Mouse (Mus musculus): ENCODE measurements around the gene Tmem40. TPM values are rescaled to one million over a fixed set of nuclear protein-coding genes. Genes with fewer than 3 reads are reported as not detected.
A peak's percentile ranks its signal among the peaks of the same experiment; 100 is the strongest.

Gene Tmem40
- 0.37 and 0.49 TPM in 2 replicates for total RNA-seq (2021)
- long read RNA-seq, experiment 1, partial matches to known transcripts = 1 of 1 reads
- long read RNA-seq, experiment 1, other reads (novel, unspliced or antisense) = 0 of 1 reads
- long read RNA-seq, experiment 2 = 0 reads

DNA sequence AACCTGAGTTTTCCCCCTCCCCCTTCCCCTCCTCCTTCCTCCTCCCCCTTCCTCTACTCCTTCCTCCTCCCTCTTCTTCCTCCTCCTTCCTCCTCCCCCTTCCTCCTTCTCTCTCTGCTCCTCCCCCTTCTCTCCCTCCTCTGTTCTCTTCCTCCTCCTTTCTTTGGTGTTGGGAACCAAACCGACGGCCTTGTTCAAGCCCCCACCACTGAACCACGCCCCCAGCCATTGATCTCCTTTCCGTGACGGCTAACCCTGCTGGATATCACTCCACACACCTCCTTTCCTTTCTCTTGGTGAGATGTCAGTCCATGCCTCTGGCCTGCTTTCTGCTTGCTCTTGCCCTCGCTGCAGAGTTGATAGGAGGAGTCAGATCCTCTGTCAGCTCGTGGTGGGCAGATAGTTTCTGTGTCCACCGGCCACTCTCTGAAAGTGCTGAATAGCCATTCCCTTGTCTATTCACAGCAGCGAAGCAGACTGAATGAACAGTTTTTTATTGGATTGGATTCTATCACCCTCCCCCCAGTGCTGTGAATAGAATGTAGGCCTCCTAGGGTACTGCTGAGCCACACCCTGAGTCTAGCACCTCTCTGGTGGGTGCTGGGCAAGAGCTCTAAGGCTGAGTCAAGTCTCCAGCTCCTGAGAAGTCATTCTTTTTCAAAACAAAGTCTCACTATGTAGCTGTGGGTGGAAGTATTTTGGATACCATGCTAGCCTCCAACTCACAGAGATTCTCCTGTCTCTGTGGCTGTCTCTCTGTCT, at the start of gene Tmem40:
Gene Tmem40, minus strand, starts transcription at position 416 of the 762 bp plus-strand sequence.
- no peak for DNase-seq

DNA sequence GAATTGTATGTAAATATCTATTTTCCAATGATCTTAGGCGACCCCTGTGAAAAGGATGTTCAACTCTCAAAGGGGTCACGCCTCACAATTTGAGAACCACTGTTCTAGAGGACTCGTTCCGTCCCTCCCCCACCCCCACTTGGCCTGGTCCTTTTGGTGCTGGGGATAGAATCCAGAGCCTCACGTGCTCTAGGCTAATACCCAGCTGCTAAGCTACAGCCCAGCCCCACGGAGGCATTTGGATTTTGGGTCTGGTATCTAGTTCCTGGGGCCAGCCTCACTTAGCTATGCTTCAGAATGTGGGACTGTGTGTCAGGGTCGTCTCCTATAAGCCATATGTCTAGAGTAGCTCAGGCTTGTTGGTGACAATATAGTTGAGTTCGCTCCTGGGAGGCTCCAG, 49.4 kb upstream of the Tmem40 start:
- DNase-seq = no peak

DNA sequence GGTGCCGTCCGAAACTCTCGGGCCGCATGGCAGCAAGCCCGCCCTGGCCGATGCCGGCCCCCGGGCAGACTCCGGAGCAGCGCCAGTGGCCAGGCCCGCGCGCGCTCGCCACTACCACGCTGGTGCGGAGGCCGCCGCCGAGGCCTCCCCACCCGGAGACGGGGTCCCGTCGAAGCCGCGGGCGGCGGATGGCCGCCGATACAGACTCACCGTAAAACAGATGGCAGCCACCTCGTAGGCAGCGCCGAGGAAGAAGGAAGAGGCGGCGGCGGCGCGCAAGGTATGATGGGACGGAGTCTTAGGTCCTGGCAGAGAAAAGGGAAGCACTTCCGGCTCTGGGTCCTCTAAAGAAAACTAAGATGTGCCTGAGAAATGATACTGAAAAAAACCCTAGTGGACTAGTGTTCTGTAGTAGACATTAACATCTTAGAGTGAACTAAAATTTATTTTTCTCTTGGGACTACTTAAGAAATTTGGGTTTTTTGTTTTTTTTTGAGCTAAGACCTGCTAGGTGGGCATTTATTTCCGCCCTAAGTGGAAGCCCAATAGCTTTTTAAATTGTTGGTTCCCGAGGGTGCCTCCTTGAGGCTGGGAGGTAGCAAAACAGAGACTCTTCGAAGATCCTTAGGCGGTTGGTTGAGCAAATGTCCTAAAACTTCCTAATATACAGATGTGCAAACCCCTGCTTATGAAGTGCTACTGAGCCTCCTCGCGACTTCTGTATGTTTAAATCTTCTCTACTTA, 46.5 kb upstream of the Tmem40 start, which contains the start of gene Rpl32:
Gene Rpl32, minus strand, starts transcription at position 260 of the 744 bp plus-strand sequence.
- peak; percentile 91 for DNase-seq

DNA sequence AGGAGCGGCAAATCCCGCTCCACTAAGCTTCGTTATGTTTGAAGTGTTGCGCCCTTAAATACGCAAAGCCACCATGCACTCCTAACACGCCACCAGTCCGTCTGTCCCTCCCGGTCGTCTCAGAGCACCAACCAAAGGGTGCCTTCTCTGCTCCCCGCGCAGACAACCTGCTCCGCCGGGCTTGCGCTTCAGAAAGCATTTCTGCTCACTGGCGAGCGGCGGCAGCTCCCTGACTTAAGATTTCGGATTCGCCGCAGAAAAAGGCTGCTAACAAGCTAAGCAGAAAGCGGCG, 45.9 kb upstream of the Tmem40 start:
- no peak for DNase-seq

DNA sequence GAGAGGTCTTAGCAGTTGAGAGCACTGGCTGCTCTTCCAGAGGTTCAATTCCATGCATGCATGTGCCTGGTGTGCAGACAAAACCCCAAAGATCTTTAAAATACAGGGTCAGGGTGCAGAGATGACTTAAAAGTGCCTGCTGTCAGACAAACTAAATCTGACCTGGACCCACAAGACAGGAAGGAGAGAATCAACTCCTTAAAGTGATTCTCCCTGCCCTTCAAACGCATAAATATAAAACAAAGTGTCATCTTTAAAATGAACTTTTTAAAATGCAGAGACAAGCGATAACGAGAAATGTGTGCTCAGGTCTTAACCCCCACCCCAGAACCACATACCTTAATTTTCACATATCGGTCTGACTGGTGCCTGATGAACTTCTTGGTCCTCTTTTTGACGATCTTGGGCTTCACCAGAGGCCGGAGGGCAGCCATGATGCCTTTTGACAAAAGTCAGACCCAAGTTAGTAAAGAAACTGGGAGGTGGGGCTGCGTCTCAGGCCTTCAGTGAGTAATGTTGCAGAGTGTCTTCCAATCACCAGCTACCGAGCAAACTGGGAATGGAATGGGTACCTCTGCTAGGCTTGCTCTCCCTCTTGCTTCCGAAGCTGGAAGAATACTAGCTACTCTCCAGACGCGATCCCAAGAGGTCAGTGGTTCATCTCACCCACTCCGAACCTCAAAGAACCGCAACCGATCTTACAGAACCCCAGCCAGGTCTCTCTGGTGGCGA, 45.4 kb upstream of the Tmem40 start:
- peak; percentile 53 for DNase-seq

DNA sequence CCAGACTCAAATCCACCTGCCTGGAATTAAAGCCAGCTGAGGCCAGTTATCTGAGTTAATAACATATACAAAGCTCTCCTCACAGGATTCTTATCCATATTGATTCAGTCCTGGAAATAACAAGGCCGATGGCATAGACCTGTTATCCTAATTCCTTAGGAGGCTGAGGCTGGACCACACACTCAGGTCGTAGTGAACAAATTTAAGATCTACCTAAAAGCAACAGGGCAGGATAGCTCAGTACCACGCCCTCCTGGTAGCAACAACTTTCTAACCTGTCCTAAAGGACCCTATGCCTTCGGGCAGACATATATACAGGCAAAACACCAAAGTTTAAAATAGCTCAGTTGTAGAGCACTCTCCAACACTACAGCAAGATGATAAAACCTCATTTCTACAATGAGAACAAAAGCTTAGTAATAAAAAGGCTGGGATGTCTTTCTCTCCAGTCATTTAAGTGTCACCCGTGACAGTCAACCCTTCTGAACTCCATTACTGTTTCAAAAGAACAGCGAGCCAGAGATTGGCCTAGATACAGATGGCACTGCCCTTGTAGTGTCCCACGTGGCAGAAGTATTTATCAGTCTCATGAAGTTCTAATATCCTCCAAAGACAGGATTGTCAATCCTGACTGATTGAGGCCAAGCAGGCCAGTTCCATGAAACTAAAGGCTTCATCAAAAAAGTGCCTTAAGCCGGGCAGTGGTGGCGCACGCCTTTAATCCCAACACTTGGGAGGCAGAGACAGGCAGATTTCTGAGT, 42.4 kb upstream of the Tmem40 start:
- DNase-seq = no peak

DNA sequence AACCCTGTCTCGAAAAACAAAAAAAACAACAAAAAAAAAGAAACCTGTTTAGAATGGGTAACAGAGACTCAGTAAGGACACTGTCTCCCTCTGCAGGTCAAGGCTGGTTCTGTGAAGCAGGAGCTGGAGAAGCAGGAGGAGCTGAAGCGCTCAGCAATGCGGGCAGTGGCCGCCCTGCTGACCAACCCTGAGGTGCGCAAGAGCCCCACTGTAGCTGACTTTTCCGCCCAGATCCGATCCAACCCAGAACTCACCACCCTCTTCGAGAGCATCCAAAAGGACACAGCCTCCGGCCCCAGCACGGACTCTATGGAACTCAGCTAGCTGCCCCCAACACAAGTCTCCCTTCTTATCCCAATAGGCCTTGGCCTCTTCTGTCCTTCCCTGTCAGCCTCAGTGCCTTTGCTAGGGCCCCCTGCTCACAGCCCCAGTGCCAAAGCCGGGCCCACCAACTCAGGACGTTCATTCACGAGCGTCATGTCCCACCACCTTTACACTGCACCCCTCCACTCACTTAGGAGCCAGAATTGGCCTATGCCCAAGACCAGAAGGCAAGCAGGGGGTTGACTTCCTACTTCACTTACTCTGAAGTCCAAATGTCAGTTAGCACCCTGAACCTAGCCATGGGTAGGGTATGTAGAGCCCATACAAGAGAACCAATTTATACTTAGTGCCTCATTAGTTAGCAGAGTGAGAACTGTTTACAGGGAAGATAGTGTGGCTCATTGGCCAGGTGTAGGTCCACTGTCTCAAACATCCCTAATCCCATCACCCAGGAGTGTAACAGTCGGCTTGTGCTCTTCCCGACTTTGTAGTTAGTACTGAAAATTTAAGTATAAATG, 41.6 kb upstream of the Tmem40 start:
- peak; percentile 89 for DNase-seq

DNA sequence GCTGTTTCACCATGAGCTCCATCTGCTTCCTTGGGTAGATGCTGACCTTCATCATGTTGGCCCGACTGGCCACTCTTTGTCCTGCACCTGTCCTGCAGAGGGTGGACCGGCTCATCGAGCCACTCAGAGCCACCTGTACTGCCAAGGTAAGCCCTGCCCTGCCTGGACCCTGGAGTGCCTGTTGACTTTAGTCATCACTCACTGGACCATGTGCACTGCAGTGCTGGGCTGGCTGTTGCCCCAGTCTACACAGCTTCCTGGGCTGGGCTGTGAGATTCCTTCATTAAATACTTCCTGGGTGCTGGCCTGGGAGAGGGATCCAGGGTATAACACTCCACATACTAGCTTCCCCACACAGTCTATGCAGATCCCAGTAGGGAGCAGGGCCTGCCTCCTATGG, 39.6 kb upstream of the Tmem40 start:
- no peak for DNase-seq

DNA sequence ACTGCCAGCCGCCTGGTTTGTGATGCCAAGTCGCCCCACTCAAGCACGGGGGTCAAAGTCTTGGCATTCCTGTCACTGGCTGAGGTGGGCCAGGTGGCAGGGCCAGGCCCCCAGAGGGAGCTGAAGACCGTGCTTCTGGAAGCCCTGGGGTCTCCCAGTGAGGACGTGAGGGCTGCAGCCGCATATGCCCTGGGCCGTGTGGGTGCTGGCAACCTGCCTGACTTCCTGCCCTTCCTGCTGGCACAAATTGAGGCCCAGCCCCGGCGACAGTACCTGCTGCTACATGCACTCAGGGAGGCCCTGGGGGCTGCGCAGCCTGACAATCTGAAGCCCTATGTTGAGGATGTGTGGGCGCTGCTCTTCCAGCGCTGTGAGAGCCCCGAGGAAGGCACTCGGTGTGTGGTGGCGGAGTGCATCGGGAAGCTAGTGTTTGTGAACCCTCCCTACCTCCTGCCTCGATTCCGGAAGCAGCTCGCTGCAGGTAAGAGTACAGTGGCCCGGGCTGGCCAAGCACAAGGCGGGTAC, 30.5 kb upstream of the Tmem40 start:
- no peak for DNase-seq

DNA sequence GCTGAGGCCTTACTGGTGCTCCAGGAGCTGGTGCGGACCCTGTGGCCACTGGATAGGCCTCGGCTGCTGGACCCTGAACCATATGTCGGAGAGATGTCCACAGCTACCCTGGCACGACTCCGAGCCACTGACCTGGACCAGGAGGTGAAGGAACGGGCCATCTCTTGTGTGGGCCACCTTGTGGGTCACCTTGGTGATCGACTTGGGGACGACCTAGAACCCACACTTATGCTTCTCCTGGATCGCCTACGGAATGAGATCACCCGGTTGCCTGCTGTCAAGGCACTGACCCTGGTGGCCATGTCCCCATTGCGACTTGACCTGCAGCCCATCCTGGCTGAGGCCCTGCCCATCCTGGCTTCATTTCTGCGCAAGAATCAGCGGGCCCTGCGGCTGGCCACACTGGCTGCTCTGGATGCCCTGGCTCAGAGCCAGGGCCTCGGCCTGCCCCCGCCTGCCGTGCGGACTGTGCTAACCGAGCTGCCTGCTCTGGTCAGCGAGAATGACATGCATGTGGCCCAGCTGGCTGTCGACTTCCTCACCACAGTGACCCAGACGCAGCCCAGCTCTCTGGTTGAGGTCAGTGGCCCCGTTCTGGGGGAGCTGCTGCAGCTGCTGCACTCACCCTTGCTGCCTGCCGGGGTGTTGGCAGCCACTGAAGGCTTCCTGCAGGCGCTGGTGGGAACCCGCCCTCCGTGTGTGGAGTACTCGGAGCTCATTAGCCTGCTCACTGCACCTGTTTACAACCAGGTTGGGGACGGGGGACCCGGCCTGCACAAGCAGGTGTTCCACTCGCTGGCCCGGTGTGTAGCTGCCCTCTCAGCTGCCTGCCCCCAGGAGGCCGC, 29.9 kb upstream of the Tmem40 start:
- DNase-seq = peak; percentile 16

DNA sequence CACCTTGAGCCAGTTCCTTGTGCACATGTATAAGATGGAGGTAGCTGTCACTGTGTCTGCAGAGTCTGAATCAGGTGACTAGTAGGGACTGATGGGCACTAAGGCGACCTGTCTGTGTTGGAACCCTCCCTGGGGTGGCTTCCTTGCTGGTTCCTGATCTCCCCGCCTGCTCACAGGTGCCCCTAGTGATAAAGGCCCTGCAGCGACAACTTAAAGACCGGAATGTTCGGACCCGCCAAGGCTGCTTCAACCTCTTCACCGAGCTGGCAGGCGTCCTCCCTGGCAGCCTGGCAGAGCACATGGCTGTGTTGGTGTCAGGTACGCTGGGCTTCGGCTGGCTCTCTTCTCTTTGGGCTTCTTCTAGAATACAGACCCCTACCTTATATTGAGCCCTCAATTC, 28.8 kb upstream of the Tmem40 start:
- no peak for DNase-seq

DNA sequence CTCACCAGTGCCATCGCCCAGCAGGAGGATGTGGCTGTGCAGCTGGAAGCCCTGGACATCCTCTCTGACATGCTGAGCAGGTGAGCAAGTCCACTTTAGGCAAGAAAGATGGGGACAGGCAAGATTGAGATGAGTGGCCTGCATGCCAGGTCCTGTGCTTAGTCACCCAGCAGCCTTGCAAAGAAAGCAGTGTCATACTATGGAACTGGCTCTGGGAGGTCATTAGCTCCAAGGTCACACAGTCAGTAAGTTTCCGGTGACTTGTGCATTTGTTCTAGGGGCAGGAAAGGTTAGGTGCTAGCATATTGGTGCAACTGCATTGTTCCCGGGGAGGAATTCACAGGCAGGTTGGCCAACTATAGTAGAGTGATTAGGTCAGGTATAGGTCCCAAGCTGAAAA, 20.6 kb upstream of the Tmem40 start:
- DNase-seq = peak; percentile 73

DNA sequence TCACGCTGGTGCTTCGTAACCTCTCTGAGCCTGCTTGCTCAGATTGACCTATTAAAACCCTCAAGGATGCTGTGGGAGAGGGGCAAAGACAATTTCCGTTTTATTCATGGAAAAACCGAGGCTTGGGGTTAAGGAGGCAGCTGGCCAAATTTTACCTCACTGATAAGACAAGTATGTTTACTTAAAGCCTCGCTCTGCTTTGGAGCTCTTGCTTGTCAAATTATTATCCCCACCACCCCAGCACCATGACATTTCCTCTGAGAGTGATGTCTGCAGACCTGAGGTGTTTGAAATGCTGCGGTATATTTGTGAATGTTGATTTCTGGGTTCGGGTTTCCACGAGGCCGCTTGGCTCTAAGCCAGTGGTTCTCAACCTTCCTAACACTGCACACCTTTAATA, 14.2 kb upstream of the Tmem40 start:
- no peak for DNase-seq

DNA sequence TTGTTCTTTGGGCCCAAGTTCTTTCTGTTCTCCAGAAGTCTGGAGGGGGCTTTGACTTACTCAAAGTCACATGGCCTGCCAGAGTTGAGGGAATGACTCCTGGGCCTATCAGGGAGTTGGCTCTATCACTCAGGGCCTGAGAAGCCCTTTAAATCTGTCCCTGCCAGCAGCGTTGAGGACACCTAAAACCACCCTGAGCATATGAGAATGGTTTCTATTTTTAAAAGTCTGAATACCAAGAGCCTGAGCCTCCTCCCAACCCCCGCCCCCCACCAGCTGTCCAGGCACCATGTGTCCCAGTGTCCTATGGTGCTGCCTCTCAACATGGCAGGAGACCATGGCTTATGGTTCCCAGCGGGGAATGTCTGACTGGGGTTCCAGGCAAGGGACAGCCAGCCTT, 13.6 kb upstream of the Tmem40 start:
- no peak for DNase-seq

DNA sequence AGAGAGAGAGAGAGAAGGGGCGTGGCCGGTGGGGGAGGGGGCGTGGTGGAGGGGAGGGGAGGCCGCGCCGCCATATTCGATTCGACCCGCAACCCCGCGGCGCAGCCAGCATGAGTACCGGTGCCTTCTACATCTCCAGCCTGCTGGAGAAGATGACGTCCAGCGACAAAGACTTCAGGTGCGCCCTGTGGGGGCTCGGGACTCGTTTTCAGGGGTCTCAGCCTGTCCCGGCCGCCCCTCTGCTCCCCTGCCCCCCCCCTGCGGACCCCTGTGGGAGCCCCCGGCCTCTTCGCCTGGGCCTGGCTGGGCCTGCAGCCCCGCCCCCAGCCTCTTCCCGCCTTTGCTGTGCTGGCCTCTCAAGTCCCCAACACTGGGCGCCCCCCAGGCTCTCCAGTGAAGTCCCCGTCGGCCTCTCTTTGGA, 12.3 kb upstream of the Tmem40 start, which contains the start of gene Cand2:
Gene Cand2, plus strand, starts transcription at position 38 of the 421 bp plus-strand sequence.
- DNase-seq = peak; percentile 76

DNA sequence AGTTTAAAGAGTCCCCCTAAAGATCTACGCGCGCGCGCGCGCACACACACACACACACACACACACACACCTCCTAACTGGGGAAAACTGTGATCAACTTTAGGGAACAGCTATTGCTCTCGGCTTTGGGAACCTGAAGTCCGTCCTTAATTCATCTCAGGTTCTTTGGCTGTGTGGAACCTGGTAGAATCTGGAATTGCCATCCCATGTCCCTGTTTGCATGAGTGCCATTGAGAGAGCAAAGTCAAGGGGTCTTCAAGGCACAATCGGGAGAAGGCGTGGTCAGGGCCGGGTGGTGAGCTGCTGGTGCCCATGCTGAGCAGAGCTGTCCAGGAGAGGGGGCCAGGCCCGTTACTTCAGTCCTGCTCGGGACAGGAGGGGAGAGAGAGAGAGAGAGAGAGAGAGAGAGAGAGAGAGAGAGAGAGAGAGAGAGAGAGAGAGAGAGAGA, 11.8 kb upstream of the Tmem40 start:
- DNase-seq = peak; percentile 55

DNA sequence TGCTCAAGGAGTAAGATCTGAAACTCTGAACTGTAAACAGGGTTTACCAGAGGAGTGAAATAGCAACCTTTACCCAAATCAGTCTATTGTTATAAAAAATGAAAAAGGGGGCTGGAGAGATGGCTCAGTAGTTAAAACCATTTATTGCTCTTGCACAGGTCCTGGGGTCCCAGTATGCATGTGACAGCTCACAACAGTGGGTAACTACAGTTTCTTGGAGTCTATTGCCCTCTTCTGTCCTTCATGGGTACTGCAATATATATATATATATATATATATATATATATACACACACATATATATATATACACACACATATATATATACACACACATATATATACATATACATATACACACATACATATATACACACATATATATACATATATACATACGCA, 10.4 kb upstream of the Tmem40 start:
- no peak for DNase-seq

DNA sequence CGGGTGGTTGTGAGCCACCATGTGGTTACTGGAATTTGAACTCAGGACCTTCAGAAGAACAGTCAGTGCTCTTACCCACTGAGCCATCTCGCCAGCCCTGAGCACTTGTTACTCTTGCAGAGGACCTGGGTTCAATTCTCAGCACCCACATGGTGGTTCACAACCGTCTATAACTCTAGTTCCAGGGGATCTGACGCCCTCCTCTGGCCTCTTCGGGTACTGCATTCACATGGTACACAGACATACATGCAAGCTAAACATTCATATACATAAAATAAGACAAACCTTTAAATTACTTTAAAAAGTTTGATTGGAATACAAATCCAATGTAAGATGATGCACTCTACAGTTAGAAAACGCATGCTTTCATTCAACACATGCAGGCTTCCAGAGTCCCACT, 10.0 kb upstream of the Tmem40 start:
- no peak for DNase-seq

DNA sequence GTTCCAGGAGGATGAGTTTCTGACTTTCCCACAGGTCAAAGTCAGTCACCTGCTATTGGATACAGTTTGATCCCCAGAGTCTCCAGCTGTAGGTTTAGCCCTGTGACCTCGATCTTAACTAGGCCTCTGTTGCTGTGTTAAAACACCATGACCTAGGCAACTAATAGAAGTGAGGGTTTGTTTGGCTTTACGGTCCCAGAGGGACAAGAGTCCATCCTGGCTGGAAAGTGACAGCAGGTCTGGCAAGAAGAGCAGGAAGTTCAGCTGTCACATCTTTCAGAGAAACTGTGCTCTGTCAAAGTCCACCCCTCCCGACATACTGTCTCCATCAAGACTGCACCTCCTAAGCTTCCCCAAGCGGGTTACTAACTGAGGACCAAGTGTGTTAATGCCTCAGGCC, 8.6 kb upstream of the Tmem40 start:
- no peak for DNase-seq
